Mouse (Mus musculus) kidney, embryonic 15.5 days (tissue): ENCODE data around the gene Spdl1. TPM values are rescaled to one million over a fixed set of nuclear protein-coding genes. Genes with fewer than 3 reads are reported as not detected.
"Not testable (repeated sequence)": the region's sequence is repeated elsewhere in the genome, so short reads cannot be mapped to it uniquely, and the experiment has no call there.

Source experiments
- ATAC-seq: fragments of 200-750 bp; cut with Nextera tagmentation; replicated peaks from 2 replicates; pipeline ENCODE4 v1.8.0; 2017; ENCODE audit warnings: moderate TSS enrichment; ENCODE audit not compliant: low FRiP score
- H3K27ac ChIP-seq: fragments of 300-500 bp; sonication (generic); 2 replicates; pipeline ENCODE4 v1.5.1; 2015; ENCODE audit warnings: mild to moderate bottlenecking, inconsistent platforms
- H3K27me3 ChIP-seq: fragments of 300-500 bp; sonication (generic); 2 replicates; pipeline ENCODE4 v1.6.1; 2015; ENCODE audit warnings: inconsistent platforms
- H3K36me3 ChIP-seq: fragments of 300-500 bp; sonication (generic); 2 replicates; pipeline ENCODE4 v1.6.1; 2015; ENCODE audit warnings: inconsistent platforms
- H3K4me1 ChIP-seq: fragments of 300-500 bp; sonication (generic); 2 replicates; pipeline ENCODE4 v1.6.1; 2015; ENCODE audit warnings: inconsistent platforms
- H3K4me2 ChIP-seq: fragments of 300-500 bp; sonication (generic); 2 replicates; pipeline ENCODE4 v1.6.1; 2015; ENCODE audit warnings: moderate library complexity, mild to moderate bottlenecking, inconsistent platforms
- H3K4me3 ChIP-seq: fragments of 300-500 bp; sonication (generic); replicated peaks from 2 replicates; pipeline ENCODE4 v1.5.1; 2015; ENCODE audit warnings: mild to moderate bottlenecking, inconsistent platforms
- H3K9ac ChIP-seq: fragments of 300-500 bp; sonication (generic); 2 replicates; pipeline ENCODE4 v1.6.1; 2015; ENCODE audit warnings: mild to moderate bottlenecking, inconsistent platforms
- H3K9me3 ChIP-seq: fragments of 300-500 bp; sonication (generic); replicated peaks from 2 replicates; pipeline ENCODE4 v1.6.1; 2016; ENCODE audit warnings: inconsistent platforms
- WGBS: fragments of 180-500 bp; shearing (Covaris S2); methylation state at CpG from one replicate; pipeline ENCODE4 v1.1.7; 2015; ENCODE audit warnings: mixed read lengths; 5-methylcytosine and 5-hydroxymethylcytosine counted together
- polyA plus RNA-seq: library from polyadenylated mRNA; unstranded; fragments of >200 nt; fragmentation: Nextera tagmentation; extraction: Ambion mirVana; gene quantifications from 2 replicates; pipeline ENCODE4 v1.2.1, GENCODE M21; 2015

Spdl1 gene
- polyA plus RNA-seq, 1 experiment from 2014 or later: 25.0 TPM

DNA sequence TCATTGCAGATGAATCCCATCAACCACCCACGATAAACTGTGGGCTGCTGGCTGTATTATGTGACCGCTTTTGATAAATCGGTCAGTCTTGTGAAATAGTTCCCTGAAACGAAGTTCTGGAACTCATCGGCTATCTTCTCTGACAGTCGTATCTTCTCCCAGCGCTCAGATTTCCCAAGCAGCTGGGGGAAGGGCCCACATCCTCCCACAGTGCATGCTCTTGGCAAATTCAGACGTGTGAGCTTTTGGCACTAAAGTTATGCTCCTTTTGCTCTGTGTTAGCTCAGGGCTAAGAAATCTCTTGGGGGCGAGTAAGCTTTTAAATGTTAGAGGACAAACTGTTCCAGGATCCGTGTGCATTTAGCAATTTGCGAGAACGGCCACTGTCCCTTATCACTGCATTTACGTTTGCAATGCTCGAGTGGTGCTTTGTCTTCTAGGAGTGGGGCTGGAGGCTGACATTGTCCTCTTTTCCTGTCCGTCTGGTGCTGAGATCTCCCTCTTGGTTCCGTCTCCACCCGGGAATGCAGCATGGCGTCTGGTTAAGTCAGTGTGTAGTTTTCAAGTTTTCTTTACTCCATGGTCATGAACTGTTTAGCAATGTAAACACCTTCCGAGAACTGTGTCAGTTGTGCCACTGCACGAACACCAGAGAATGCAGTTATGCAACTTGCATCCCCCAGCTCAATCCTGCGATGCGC lies 12.3 kb upstream of the Spdl1 start:
- Histone ChIP-seq H3K9ac (no peak overlapping the region; the same call in 1 of the 2 replicates), H3K27me3 (no peaks in the 10 kb centered on the region), H3K9me3 (no peaks in the 10 kb centered on the region), H3K4me1 (peaks cover 14% of the 10 kb centered on the region), H3K27ac (peak overlapping the region; percentile 64), H3K36me3 (no peaks in the 10 kb centered on the region), H3K4me2 (peak overlapping the region; percentile 58), H3K4me3 (peak overlapping the region; percentile 29)
- 26% methylated on average over 22 of the region's 22 CpGs for WGBS
- ATAC-seq: peak; percentile 83

DNA sequence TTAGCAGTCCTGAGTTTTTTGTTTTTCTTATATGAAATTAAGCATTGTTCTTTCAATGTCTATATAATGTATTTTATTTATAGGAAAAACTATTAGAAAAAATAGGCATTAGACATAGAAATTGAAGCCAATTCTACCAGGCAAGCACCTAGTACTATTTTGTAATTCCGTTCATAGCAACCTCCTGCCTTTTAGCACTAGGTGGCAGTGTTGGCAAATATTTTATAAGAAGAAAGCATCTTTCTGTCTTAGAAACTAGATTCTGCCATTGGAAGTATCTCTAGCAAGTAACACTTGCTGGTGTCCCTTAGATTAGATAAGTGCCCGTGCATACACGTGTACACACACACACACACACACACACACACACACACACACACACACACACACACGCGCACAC lies 10.1 kb upstream of the Spdl1 start:
- 37% methylated on average over 5 of the region's 5 CpGs for WGBS
- no peaks in the 10 kb centered on the region for H3K36me3 ChIP-seq
- no peak overlapping the region for H3K9ac ChIP-seq
- H3K9me3 ChIP-seq: no peaks in the 10 kb centered on the region
- no peak overlapping the region for H3K4me3 ChIP-seq
- no peak overlapping the region for H3K4me2 ChIP-seq
- ATAC-seq: no peak
- peaks cover 14% of the 10 kb centered on the region for H3K4me1 ChIP-seq
- H3K27me3 ChIP-seq: no peaks in the 10 kb centered on the region
- H3K27ac ChIP-seq: no peak overlapping the region

DNA sequence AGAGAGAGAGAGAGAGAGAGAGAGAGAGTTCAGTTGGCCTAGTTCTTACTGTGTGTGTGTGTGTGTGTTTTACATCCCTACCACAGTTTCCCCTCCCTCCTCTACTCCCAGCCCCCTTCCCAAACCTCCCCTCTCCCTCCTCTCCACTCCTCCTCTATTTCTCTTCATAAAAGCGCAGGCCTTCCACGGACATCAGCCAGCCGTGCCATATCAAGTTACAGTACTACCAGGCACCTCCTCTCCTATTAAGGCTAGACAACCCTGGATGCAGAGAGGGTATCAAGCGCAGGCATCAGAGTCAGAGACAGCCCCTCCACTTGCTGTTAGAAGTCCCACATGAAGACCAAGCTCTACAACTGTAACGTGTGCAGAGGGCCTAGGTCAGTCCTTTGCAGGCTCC lies 6.8 kb upstream of the Spdl1 start:
- peak; percentile 60 for ATAC-seq
- peaks cover 2% of the 10 kb centered on the region for H3K4me1 ChIP-seq
- 21% methylated on average over 5 of the region's 5 CpGs for WGBS
- H3K4me3 ChIP-seq: no peak overlapping the region
- H3K36me3 ChIP-seq: no peaks in the 10 kb centered on the region
- H3K4me2 ChIP-seq: no peak overlapping the region
- H3K27ac ChIP-seq: no peak overlapping the region
- no peaks in the 10 kb centered on the region for H3K9me3 ChIP-seq
- H3K27me3 ChIP-seq: no peaks in the 10 kb centered on the region
- H3K9ac ChIP-seq: no peak overlapping the region

DNA sequence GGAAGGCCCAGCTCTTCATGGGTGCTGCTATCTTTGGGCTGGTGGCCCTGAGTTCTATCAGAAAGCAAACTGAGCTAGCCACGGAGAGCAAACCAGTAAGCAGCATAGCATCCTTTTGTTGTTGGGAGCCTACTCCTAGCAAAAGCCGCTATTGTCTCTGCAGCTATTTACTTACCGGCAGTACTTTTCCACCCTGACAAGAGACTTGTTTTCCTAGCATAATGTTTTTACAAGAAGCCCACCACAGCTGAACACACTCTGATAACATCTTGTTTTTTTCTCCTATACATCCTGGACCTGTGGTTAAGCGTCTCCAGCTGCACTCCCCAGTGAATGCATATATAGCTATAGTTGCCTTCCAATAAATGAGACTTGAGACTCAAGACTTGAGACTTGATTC lies 5.6 kb upstream of the Spdl1 start:
- Histone ChIP-seq H3K4me2 (no peak overlapping the region), H3K4me1 (peaks cover 6% of the 10 kb centered on the region), H3K9me3 (no peaks in the 10 kb centered on the region), H3K36me3 (no peaks in the 10 kb centered on the region), H3K4me3 (no peak overlapping the region), H3K27me3 (no peaks in the 10 kb centered on the region), H3K27ac (no peak overlapping the region), H3K9ac (no peak overlapping the region)
- WGBS: 51% methylated on average over 4 of the region's 4 CpGs
- ATAC-seq: no peak

DNA sequence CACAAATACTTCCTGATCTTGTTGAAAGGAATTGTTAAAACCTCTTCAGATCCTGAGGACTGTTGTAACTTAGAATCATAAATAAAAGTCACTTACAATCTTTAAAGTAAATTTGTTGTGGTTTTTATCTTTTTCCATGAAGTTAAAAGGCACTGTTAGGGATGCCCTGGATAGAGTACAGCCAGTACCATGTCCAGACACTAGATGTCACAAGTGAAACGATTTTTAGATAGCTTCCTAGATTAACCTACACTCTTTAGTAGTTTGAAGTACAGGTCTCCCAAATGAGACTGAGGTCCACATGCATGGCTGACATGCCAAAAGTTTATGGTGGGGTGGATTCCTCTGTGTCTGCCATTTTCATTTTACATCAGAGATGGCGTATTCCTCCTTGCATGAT lies 2.8 kb upstream of the Spdl1 start:
- no peaks in the 10 kb centered on the region for H3K36me3 ChIP-seq
- H3K4me2 ChIP-seq: no peak overlapping the region
- no peak for ATAC-seq
- peaks cover 15% of the 10 kb centered on the region for H3K4me1 ChIP-seq
- no peaks in the 10 kb centered on the region for H3K9me3 ChIP-seq
- no peak overlapping the region for H3K9ac ChIP-seq
- WGBS: 48% methylated on average over 2 of the region's 2 CpGs
- H3K4me3 ChIP-seq: no peak overlapping the region
- H3K27me3 ChIP-seq: no peaks in the 10 kb centered on the region
- H3K27ac ChIP-seq: no peak overlapping the region

DNA sequence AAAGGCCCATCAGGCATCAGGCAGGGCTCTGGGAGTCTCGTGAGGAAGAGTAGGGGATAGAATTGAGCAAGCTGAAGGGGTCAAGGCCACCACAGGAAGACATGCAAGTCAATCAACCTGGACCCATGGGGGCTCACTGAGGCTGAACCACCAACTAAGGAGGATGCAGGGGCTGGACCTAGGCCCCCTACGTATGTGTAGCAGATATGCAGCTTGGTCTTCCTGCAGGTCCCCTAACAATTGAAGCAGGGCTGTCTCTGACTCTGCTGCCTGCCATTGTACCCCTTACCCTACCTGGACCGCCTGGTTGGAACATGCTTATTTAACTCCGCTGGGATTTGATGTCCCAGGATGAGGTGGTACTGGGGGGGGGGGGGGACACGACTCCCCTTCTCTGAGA lies 763 bp downstream of the Spdl1 start:
- H3K27ac ChIP-seq: no peak overlapping the region
- no peaks in the 10 kb centered on the region for H3K27me3 ChIP-seq
- H3K9me3 ChIP-seq: no peaks in the 10 kb centered on the region
- WGBS: 6% methylated on average over 4 of the region's 5 CpGs
- H3K4me2 ChIP-seq: peak overlapping the region; percentile 82
- H3K36me3 ChIP-seq: peaks cover 33% of the 10 kb centered on the region
- H3K9ac ChIP-seq: peak overlapping the region; percentile 75
- H3K4me3 ChIP-seq: peak overlapping the region; percentile 78
- ATAC-seq: 0 out of 2 replicates have a peak, but pooled peaks have one; percentile 10
- H3K4me1 ChIP-seq: peaks cover 15% of the 10 kb centered on the region

DNA sequence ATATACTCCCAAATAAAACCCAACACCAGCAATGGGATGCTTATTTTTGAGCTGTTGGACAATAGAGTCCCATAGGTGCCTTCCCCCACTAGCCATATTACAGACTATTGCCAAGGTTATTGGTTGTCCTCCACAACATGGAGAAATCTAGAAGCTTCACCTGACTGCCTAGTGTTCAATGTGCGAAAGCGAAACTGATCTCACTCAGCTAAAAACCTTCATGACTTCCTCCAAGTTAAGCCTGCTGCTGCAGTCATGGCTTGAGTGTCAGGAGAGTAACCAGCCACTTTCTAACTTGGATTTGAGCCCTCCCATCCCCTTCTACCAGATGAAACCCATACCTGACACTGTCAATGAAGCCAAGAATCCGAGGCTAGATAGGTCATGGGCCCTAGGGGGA lies 5.6 kb downstream of the Spdl1 start:
- no peaks in the 10 kb centered on the region for H3K27me3 ChIP-seq
- peaks cover 6% of the 10 kb centered on the region for H3K4me1 ChIP-seq
- no peak for ATAC-seq
- H3K9me3 ChIP-seq: no peaks in the 10 kb centered on the region
- H3K9ac ChIP-seq: no peak overlapping the region
- H3K4me3 ChIP-seq: no peak overlapping the region
- H3K36me3 ChIP-seq: peaks cover 63% of the 10 kb centered on the region
- 96% methylated on average over 3 of the region's 3 CpGs for WGBS
- H3K27ac ChIP-seq: no peak overlapping the region
- H3K4me2 ChIP-seq: no peak overlapping the region

DNA sequence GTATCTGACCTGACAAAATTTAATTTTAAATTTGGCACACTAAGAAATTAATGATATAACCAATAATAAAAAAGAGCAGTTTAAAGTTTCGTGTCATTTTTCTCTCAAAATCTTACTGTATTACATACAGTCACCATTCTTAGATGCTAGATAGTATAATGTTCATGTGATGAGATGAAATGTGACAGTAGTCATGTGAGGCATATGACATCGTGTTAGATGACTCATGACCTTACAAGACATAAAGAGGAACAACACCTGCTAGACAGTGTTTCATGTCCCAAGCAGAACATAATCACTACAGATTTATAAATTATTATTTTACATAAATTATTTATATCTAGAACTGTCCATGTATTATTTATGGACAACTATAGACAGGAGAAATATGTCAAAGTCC lies 6.5 kb downstream of the Spdl1 start:
- Histone ChIP-seq H3K4me2 (no peak overlapping the region), H3K36me3 (peaks cover 70% of the 10 kb centered on the region), H3K9me3 (no peaks in the 10 kb centered on the region), H3K27ac (no peak overlapping the region), H3K9ac (no peak overlapping the region), H3K4me3 (no peak overlapping the region), H3K27me3 (no peaks in the 10 kb centered on the region), H3K4me1 (no peaks in the 10 kb centered on the region)
- no peak for ATAC-seq
- 94% methylated on average over 2 of the region's 2 CpGs for WGBS

DNA sequence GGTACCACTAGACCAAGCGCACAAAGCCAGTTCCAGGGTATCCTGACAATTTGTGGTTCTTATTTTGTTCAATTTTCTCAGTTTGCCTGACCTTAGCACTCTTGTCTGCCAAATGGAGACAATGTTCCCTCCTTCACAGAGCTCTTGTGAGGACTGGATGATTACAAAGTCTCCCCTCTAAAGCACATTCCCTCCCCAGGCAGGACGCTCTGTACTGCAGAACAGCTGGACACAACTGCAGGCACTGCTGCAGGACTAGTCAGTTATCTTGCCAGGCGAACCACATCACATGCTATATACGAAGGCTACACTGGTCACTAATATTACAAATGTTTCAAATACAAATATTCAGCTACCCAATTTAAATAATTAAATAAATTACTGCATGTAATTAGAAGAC lies 8.7 kb downstream of the Spdl1 start:
- Histone ChIP-seq H3K36me3 (peaks cover 78% of the 10 kb centered on the region), H3K9me3 (no peaks in the 10 kb centered on the region), H3K4me1 (no peaks in the 10 kb centered on the region), H3K27me3 (no peaks in the 10 kb centered on the region), H3K4me2 (no peak overlapping the region), H3K4me3 (no peak overlapping the region), H3K27ac (no peak overlapping the region), H3K9ac (no peak overlapping the region)
- 95% methylated on average over 4 of the region's 4 CpGs for WGBS
- ATAC-seq: no peak

DNA sequence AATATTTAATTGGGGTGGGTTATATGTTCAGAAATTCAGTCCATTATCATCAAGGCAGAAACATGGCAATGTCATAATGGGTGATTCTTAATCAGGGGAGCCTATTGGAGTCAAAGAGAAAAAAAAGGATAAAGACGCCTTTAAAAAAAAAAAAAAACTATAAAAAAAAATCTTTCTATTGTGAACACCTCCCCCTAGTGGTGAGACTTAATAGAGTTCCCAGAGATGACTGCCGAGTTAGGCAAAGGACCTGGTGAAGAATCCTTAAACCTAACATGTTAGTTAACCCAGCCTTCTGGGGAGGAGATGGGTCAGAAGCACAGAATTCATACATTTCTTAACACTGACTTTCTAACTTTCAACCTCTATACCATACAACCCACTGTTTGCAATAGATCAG lies 18.7 kb downstream of the Spdl1 start:
- Histone ChIP-seq H3K9me3 (no peaks in the 10 kb centered on the region), H3K36me3 (peaks cover 83% of the 10 kb centered on the region), H3K9ac (no peak overlapping the region), H3K27ac (no peak overlapping the region), H3K27me3 (no peaks in the 10 kb centered on the region), H3K4me3 (no peak overlapping the region), H3K4me1 (no peaks in the 10 kb centered on the region), H3K4me2 (no peak overlapping the region)
- ATAC-seq: no peak
- WGBS: 16% methylated on average over 2 of the region's 2 CpGs

DNA sequence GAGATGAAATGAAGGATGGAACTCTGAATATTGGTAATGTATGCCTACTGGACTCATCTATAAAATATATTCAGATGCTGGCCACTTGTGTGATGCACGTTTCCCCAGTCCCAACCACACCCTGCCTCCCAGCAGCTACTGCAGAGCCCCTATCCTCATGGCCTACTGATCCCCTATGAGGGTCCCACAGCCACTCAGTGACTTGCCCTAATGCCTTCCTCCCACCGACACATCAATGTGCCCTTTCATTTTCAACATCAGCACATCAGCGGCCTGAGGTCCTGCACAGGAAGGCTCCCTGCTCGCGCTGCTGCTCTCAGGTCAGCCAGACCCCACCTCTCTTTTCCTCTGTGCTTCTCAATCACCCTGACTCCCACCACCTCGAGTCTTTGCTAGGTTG lies 19.1 kb downstream of the Spdl1 start:
- Histone ChIP-seq H3K36me3 (peaks cover 84% of the 10 kb centered on the region), H3K27ac (no peak overlapping the region), H3K4me1 (no peaks in the 10 kb centered on the region), H3K9me3 (no peaks in the 10 kb centered on the region), H3K4me2 (no peak overlapping the region), H3K9ac (no peak overlapping the region), H3K27me3 (no peaks in the 10 kb centered on the region), H3K4me3 (no peak overlapping the region)
- WGBS: 90% methylated on average over 6 of the region's 6 CpGs
- ATAC-seq: no peak

DNA sequence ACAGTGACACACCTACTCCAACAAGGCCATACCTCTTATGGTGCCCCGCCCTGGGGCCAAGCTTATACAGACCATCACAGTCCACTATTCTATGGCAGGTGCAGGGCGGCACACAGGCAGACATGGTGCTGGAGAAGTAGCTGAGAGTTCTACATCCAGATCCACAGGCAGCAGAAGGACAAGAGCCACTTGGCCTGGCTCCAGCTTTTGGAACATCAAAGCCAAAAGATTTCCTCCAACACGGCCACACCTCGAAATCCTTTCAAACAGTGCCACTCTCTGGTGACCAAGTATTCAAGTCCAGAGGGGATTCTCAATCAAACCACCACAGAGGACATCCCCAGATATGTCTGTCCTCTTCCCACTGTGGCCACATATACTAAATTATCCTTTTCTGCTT lies 28.4 kb downstream of the Spdl1 start:
- H3K27ac ChIP-seq, H3K36me3 ChIP-seq, ATAC-seq, H3K9ac ChIP-seq, H3K4me1 ChIP-seq, H3K4me3 ChIP-seq, H3K9me3 ChIP-seq, H3K4me2 ChIP-seq, H3K27me3 ChIP-seq: not testable (repeated sequence)
- WGBS: 83% methylated on average over 4 of the region's 4 CpGs

DNA sequence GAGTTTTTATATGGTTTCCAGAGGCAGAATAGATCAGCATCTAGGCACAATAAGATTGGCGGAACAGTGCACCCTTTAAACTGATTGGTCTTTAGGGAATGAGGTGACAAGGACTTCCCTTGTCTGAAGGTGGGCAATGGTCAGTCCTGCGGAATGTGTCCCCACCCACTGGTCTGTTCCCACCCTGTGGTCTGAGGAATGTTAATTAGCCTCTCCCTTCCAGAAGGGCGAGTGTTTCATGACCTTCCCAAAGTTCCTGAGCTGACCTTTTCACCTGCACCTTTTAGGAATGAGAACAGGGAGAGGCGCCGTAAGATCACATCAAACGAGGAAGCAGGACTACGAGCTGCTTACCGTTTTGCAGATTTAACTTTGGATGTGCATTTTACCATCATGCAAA lies 35.4 kb downstream of the Spdl1 start:
- H3K27me3 ChIP-seq, H3K4me1 ChIP-seq, H3K27ac ChIP-seq, H3K4me3 ChIP-seq, H3K36me3 ChIP-seq, H3K9me3 ChIP-seq, ATAC-seq, H3K4me2 ChIP-seq, H3K9ac ChIP-seq: not testable (repeated sequence)
- 56% methylated on average over 8 of the region's 8 CpGs for WGBS
